ENCODE assay signal across 11 mouse cellular contexts in genomic region chr6:54704847-54705246, GRCm38 (mm10). TPM values are rescaled to one million over a fixed set of nuclear protein-coding genes. Genes with fewer than 3 reads are reported as not detected.
DNase-seq lines count a peak whose midpoint lies in the region; ATAC-seq and TF ChIP-seq lines count a peak whose summit lies in the region.
"Had no signal": no experiment of that assay in that cellular context is flagged by ENCODE, and none has a peak within 500 bp of the region (broad histone marks: within the 10 kb centered on the region; RNA-seq: fewer than 3 reads in every experiment).

No protein-coding gene starts in this region.

- no peak overlapping the region for H3K9ac ChIP-seq in hindbrain, embryonic 11.5 days (ENCODE audit: low read depth, low read length)
- peak overlapping the region; percentile 24; the same call in 1 of the 2 replicates for H3K9ac ChIP-seq in midbrain, embryonic 11.5 days (ENCODE audit: low read length)
- no peak overlapping the region for H3K9ac ChIP-seq in neural tube, embryonic 14.5 days (replicated peaks; ENCODE audit: low read depth, low read length)
- H3K9ac ChIP-seq: limb, embryonic 12.5 days; liver, embryonic 12.5 days had no signal

- no peak for ATAC-seq in hindbrain, embryonic 11.5 days (ENCODE audit: low FRiP score)
- ATAC-seq in midbrain, embryonic 11.5 days (ENCODE audit: low FRiP score) = peak; percentile 43; the same call in 1 of the 2 replicates
- ATAC-seq in neural tube, embryonic 14.5 days (ENCODE audit: low read depth) = peak; percentile 29

- no peak overlapping the region for H3K4me3 ChIP-seq in hindbrain, embryonic 11.5 days (ENCODE audit: low read depth, low read length)
- no peak overlapping the region for H3K4me3 ChIP-seq in hindbrain, embryonic 10.5 days
- H3K4me3 ChIP-seq in testis, adult 2 months (ENCODE audit: control insufficient read depth, low read depth, low read length) = peak overlapping the region; percentile 8; the same call in 1 of the 2 replicates
- H3K4me3 ChIP-seq in midbrain, embryonic 11.5 days (ENCODE audit: low read depth, low read length) = no peak overlapping the region
- H3K4me3 ChIP-seq in neural tube, embryonic 14.5 days (ENCODE audit: low read depth, low read length) = no peak overlapping the region
- H3K4me3 ChIP-seq: limb, embryonic 12.5 days; liver, embryonic 12.5 days had no signal

- H3K27ac ChIP-seq in hindbrain, embryonic 11.5 days (ENCODE audit: low read depth, low read length) = no peak overlapping the region
- no peak overlapping the region for H3K27ac ChIP-seq in hindbrain, embryonic 10.5 days
- H3K27ac ChIP-seq in testis, adult 2 months (ENCODE audit: control insufficient read depth, insufficient read depth, low read depth, low read length) = no peak overlapping the region
- H3K27ac ChIP-seq in midbrain, embryonic 11.5 days (ENCODE audit: low read depth, low read length) = peak overlapping the region; percentile 7; the same call in 1 of the 2 replicates
- H3K27ac ChIP-seq in neural tube, embryonic 14.5 days (ENCODE audit: low read depth, low read length) = no peak overlapping the region
- H3K27ac ChIP-seq: limb, embryonic 12.5 days; liver, embryonic 12.5 days had no signal

- no peak for TF ChIP-seq POLR2A in testis, adult 2 months (IDR thresholded peaks at IDR 0.05; ENCODE audit: control insufficient read depth, low read depth, low read length)

- H3K36me3 ChIP-seq in hindbrain, embryonic 11.5 days (ENCODE audit: control insufficient read depth, insufficient read depth, low read length) = no peaks in the 10 kb centered on the region
- no peaks in the 10 kb centered on the region for H3K36me3 ChIP-seq in hindbrain, embryonic 10.5 days
- H3K36me3 ChIP-seq in testis, adult 2 months (ENCODE audit: control insufficient read depth, insufficient read depth, low read length) = no peaks in the 10 kb centered on the region
- H3K36me3 ChIP-seq in midbrain, embryonic 11.5 days (ENCODE audit: control insufficient read depth, insufficient read depth, low read length) = no peaks in the 10 kb centered on the region
- no peaks in the 10 kb centered on the region for H3K36me3 ChIP-seq in neural tube, embryonic 14.5 days (ENCODE audit: control insufficient read depth, insufficient read depth, low read length)
- H3K36me3 ChIP-seq: limb, embryonic 12.5 days; liver, embryonic 12.5 days had no signal

- no peak for TF ChIP-seq CTCF in testis, adult 2 months (IDR thresholded peaks at IDR 0.05; ENCODE audit: control insufficient read depth, insufficient read depth, insufficient replicate concordance, low read depth, low read length)

- 0 out of 2 replicates have a peak, but pooled peaks cover 2% of the 10 kb centered on the region for H3K4me1 ChIP-seq in hindbrain, embryonic 11.5 days (replicated peaks; ENCODE audit: control insufficient read depth, insufficient read depth, low read length)
- peaks cover 24% of the 10 kb centered on the region for H3K4me1 ChIP-seq in hindbrain, embryonic 10.5 days (replicated peaks)
- peaks cover 8% of the 10 kb centered on the region for H3K4me1 ChIP-seq in testis, adult 2 months (ENCODE audit: control insufficient read depth, insufficient read depth, low read length)
- H3K4me1 ChIP-seq in midbrain, embryonic 11.5 days (ENCODE audit: control insufficient read depth, insufficient read depth, low read length) = peaks cover 21% of the 10 kb centered on the region
- H3K4me1 ChIP-seq in neural tube, embryonic 14.5 days (ENCODE audit: control insufficient read depth, insufficient read depth, low read length) = peaks cover 15% of the 10 kb centered on the region

- WGBS in hindbrain, embryonic 11.5 days = 33% methylated on average over 5 of the region's 5 CpGs
- 29% methylated on average over 5 of the region's 5 CpGs for WGBS in hindbrain, embryonic 10.5 days
- WGBS in midbrain, embryonic 11.5 days = 12% methylated on average over 5 of the region's 5 CpGs
- 38% methylated on average over 5 of the region's 5 CpGs for WGBS in neural tube, embryonic 14.5 days

- 0 out of 2 replicates have a peak, but pooled peaks cover 2% of the 10 kb centered on the region for H3K27me3 ChIP-seq in hindbrain, embryonic 11.5 days (ENCODE audit: control insufficient read depth, insufficient read depth, low read length)
- H3K27me3 ChIP-seq in hindbrain, embryonic 10.5 days (ENCODE audit: insufficient read depth, poor library complexity, severe bottlenecking) = peaks cover 39% of the 10 kb centered on the region
- H3K27me3 ChIP-seq in testis, adult 2 months (ENCODE audit: control insufficient read depth, insufficient read depth, low read length) = no peaks in the 10 kb centered on the region
- 0 out of 2 replicates have a peak, but pooled peaks cover 2% of the 10 kb centered on the region for H3K27me3 ChIP-seq in midbrain, embryonic 11.5 days (ENCODE audit: control insufficient read depth, insufficient read depth, low read length)
- no peaks in the 10 kb centered on the region for H3K27me3 ChIP-seq in neural tube, embryonic 14.5 days (ENCODE audit: control insufficient read depth, insufficient read depth, low read length)

- DNase-seq in hindbrain, embryonic 11.5 days (ENCODE audit: low spot score) = peak; percentile 19
- no peak for DNase-seq in hindbrain, embryonic 10.5 days (ENCODE audit: low spot score)
- no peak for DNase-seq in testis, postnatal 14 days (ENCODE audit: low spot score)
- peak; percentile 88 for DNase-seq in midbrain, embryonic 11.5 days (ENCODE audit: low spot score, missing footprints)
- DNase-seq in adrenal gland, adult 18-20 months (ENCODE audit: low spot score in 2 of 2) = no peak
- DNase-seq in adrenal gland, adult 2 months = no peak
- DNase-seq: adrenal gland, postnatal 25 days had no signal

- no peak overlapping the region for H3K4me2 ChIP-seq in hindbrain, embryonic 11.5 days (replicated peaks; ENCODE audit: low read depth, low read length)
- no peak overlapping the region for H3K4me2 ChIP-seq in midbrain, embryonic 11.5 days
- H3K4me2 ChIP-seq in neural tube, embryonic 14.5 days (ENCODE audit: low read depth, low read length) = no peak overlapping the region

- H3K9me3 ChIP-seq in hindbrain, embryonic 11.5 days (ENCODE audit: control insufficient read depth, low read length) = no peaks in the 10 kb centered on the region
- no peaks in the 10 kb centered on the region for H3K9me3 ChIP-seq in hindbrain, embryonic 10.5 days
- H3K9me3 ChIP-seq in midbrain, embryonic 11.5 days (ENCODE audit: control insufficient read depth, low read length) = no peaks in the 10 kb centered on the region
- no peaks in the 10 kb centered on the region for H3K9me3 ChIP-seq in neural tube, embryonic 14.5 days (ENCODE audit: control insufficient read depth, low read length)
- H3K9me3 ChIP-seq: limb, embryonic 12.5 days; liver, embryonic 12.5 days had no signal

RNA-seq across cellular contexts. Expression of gene Mturn, which starts 23.4 kb away (rescaled TPM):
- 32.4 and 37.7 TPM in 2 replicates for polyA plus RNA-seq in hindbrain, embryonic 11.5 days (2014; fragmentation: Nextera tagmentation; extraction: Ambion mirVana)
- 16.6 and 26.4 TPM in 2 replicates for polyA plus RNA-seq in hindbrain, embryonic 10.5 days (2016; fragmentation: Nextera tagmentation; extraction: Ambion mirVana)
- polyA plus RNA-seq in testis, adult 2 months (2012; rRNA removed) = 5.6 and 7.2 TPM in 2 replicates
- 40.0 and 40.3 TPM in 2 replicates for polyA plus RNA-seq in midbrain, embryonic 11.5 days (2014; fragmentation: Nextera tagmentation; extraction: Ambion mirVana)
- polyA plus RNA-seq in neural tube, embryonic 14.5 days (2014; fragmentation: Nextera tagmentation; extraction: Ambion mirVana) = 91.3 and 110 TPM in 2 replicates
- total RNA-seq in adrenal gland, adult 18-20 months (2021) = 10 to 100 TPM; 15.5 to 30.5 TPM
- 10 to 100 TPM; 10.0 to 21.1 TPM for total RNA-seq in adrenal gland, adult 2 months (2021)
- 11.1 and 18.6 TPM in 2 replicates for polyA plus RNA-seq in adrenal gland, adult 2 months (2012; rRNA removed)

Comparison
In these comparisons a context has a peak if more than half of its experiments do, and no peak if none do; other contexts are left out.
1. DNase-seq: peak in hindbrain, embryonic 11.5 days (single experiment) and midbrain, embryonic 11.5 days (single experiment); none in hindbrain, embryonic 10.5 days (single experiment), testis, postnatal 14 days (single experiment), adrenal gland, adult 18-20 months (0 of 2) and adrenal gland, adult 2 months (single experiment).